Mouse (Mus musculus) heart, adult 2 months (tissue): Measurements from ENCODE around the gene Tbc1d7.

Experiments
- CTCF ChIP-seq: fragments of 200-600 bp; IDR thresholded peaks from 2 replicates; pipeline ENCODE4 v1.8.1; 2022; ENCODE audit warnings: antibody characterized with exemption, mild to moderate bottlenecking, moderate library complexity
- POLR2A ChIP-seq: fragments of 200-500 bp; IDR thresholded peaks from 2 replicates; pipeline ENCODE4 v1.6.1; 2011; ENCODE audit warnings: mild to moderate bottlenecking, low read depth, low read length, control low read depth; ENCODE audit not compliant: insufficient read depth

DNA sequence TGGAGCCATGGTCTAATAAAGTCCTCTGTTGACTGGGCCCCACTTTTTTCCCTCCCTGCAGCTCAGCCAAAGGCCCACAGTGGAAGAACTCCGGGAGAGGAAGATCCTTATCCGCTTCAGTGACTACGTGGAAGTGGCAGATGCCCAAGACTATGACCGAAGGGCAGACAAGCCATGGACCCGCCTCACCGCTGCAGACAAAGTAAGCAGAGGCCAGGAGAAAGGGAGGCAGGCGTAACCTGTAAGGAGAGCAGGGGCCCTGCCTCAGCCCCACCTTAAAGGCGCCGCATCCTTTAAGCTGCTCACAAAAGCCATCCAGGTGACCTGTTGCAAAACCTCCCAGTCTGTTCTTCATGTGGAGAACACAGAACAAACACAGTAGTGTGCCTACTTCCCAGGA, 38.4 kb downstream of the Tbc1d7 start:
- TF ChIP-seq POLR2A = no peak
- no peak for TF ChIP-seq CTCF
